Mouse (Mus musculus) bone marrow, adult 2 months (tissue): ENCODE measurements around the gene Oas3. TPM values are rescaled to one million over a fixed set of nuclear protein-coding genes. Genes with fewer than 3 reads are reported as not detected.

ENCODE experiments used
- H3K27ac ChIP-seq: fragments of 200-500 bp; 2 replicates; pipeline ENCODE4 v1.5.1; 2012; ENCODE audit warnings: low read depth, mild to moderate bottlenecking, control low read depth, inconsistent platforms, low read length; ENCODE audit not compliant: control insufficient read depth, poor library complexity, insufficient read depth
- H3K4me1 ChIP-seq: fragments of 200-500 bp; 2 replicates; pipeline ENCODE4 v1.6.1; 2011; ENCODE audit warnings: low read length; ENCODE audit not compliant: control insufficient read depth, insufficient read depth
- H3K4me3 ChIP-seq: fragments of 200-500 bp; replicated peaks from 2 replicates; pipeline ENCODE3; 2011; ENCODE audit warnings: mild to moderate bottlenecking, low read depth, low read length, control low read depth; ENCODE audit not compliant: control insufficient read depth
- CTCF ChIP-seq: fragments of 200-500 bp; IDR thresholded peaks from 2 replicates; pipeline ENCODE4 v1.5.1; 2011; ENCODE audit warnings: low read length, control low read depth; ENCODE audit not compliant: control insufficient read depth, insufficient read depth
- POLR2A ChIP-seq: fragments of 200-500 bp; IDR thresholded peaks from 2 replicates; pipeline ENCODE4 v1.6.1; 2011; ENCODE audit warnings: low read depth, mild to moderate bottlenecking, control low read depth, low read length, borderline replicate concordance; ENCODE audit not compliant: control insufficient read depth
- WGBS: fragments of 180-500 bp; shearing (Covaris S2); methylation state at CpG from one replicate; pipeline ENCODE4 v1.1.7; 2018; 5-methylcytosine and 5-hydroxymethylcytosine counted together
- polyA plus RNA-seq: library from polyadenylated mRNA; stranded (reverse); fragments of >200 nt; gene quantifications from 2 replicates; pipeline ENCODE4 v1.2.4, GENCODE M21; 2011; ENCODE audit warnings: low replicate concordance; ENCODE audit not compliant: missing spikeins, insufficient read depth, insufficient read length

The Oas3 gene
- polyA plus RNA-seq, 1 experiment, result 19.9 TPM

- Histone ChIP-seq H3K4me3 (no peak overlapping the region), H3K27ac (no peak overlapping the region), H3K4me1 (peaks cover 2% of the 10 kb centered on the region; the same call in 1 of the 2 replicates)
- 8% methylated on average over 2 of the region's 2 CpGs for WGBS
- TF ChIP-seq POLR2A (no peak), CTCF (peak; percentile 54)
These were observed 15.6 kb upstream of the Oas3 start for GRCm38 (mm10) chr5:120793043-120793442.

- peaks cover 2% of the 10 kb centered on the region; the same call in 1 of the 2 replicates for H3K4me1 ChIP-seq
- TF ChIP-seq CTCF (no peak), POLR2A (no peak)
- H3K4me3 ChIP-seq, result no peak overlapping the region
- H3K27ac ChIP-seq, result no peak overlapping the region
- 1% methylated on average over 3 of the region's 3 CpGs for WGBS
These were observed 9.6 kb upstream of the Oas3 start for GRCm38 (mm10) chr5:120787042-120787441.

- 77% methylated on average over 2 of the region's 2 CpGs for WGBS
- H3K4me1 ChIP-seq, result peaks cover 9% of the 10 kb centered on the region; the same call in 1 of the 2 replicates
- no peak overlapping the region for H3K4me3 ChIP-seq
- TF ChIP-seq POLR2A, result no peak
- no peak for TF ChIP-seq CTCF
- no peak overlapping the region for H3K27ac ChIP-seq
These were observed 5.0 kb upstream of the Oas3 start for GRCm38 (mm10) chr5:120782446-120782845.

GRCm38 (mm10) chr5:120781646-120782045 lies 4.2 kb upstream of the Oas3 start:
- peak; percentile 63 for TF ChIP-seq CTCF
- no peak for TF ChIP-seq POLR2A
- Histone ChIP-seq H3K27ac (no peak overlapping the region), H3K4me1 (peaks cover 8% of the 10 kb centered on the region; the same call in 1 of the 2 replicates), H3K4me3 (no peak overlapping the region)
- WGBS, result 84% methylated on average over 1 of the region's 1 CpGs

- TF ChIP-seq CTCF (no peak), POLR2A (no peak)
- no peak overlapping the region for H3K27ac ChIP-seq
- H3K4me1 ChIP-seq, result peaks cover 8% of the 10 kb centered on the region
- 4% methylated on average over 3 of the region's 3 CpGs for WGBS
- no peak overlapping the region for H3K4me3 ChIP-seq
These were observed 2.5 kb upstream of the Oas3 start for GRCm38 (mm10) chr5:120779922-120780321.

- peaks cover 13% of the 10 kb centered on the region for H3K4me1 ChIP-seq
- H3K4me3 ChIP-seq, result no peak overlapping the region
- TF ChIP-seq CTCF (no peak), POLR2A (no peak)
- H3K27ac ChIP-seq, result no peak overlapping the region
- WGBS, result 17% methylated on average over 2 of the region's 2 CpGs
These were observed 1.5 kb upstream of the Oas3 start for GRCm38 (mm10) chr5:120778941-120779340.

GRCm38 (mm10) chr5:120776801-120777200 lies 660 bp downstream of the Oas3 start:
- Histone ChIP-seq H3K27ac (peak overlapping the region; percentile 57), H3K4me1 (peaks cover 13% of the 10 kb centered on the region), H3K4me3 (peak overlapping the region; percentile 74)
- WGBS, result 59% methylated on average over 5 of the region's 5 CpGs
- TF ChIP-seq CTCF (no peak), POLR2A (no peak)

GRCm38 (mm10) chr5:120775287-120775985 lies 2.0 kb downstream of the Oas3 start:
- peaks cover 13% of the 10 kb centered on the region for H3K4me1 ChIP-seq
- 2% methylated on average over 14 of the region's 14 CpGs for whole genome bisulfite sequencing
- TF ChIP-seq POLR2A (peak; percentile 54; the same call in 1 of the 2 replicates), CTCF (no peak)
- peak overlapping the region; percentile 84 for H3K27ac ChIP-seq
- H3K4me3 ChIP-seq, result peak overlapping the region; percentile 43

GRCm38 (mm10) chr5:120769396-120769795 lies 8.1 kb downstream of the Oas3 start:
- H3K4me3 ChIP-seq, result no peak overlapping the region
- H3K4me1 ChIP-seq, result peaks cover under 1% of the 10 kb centered on the region; the same call in 1 of the 2 replicates
- peak overlapping the region; percentile 27 for H3K27ac ChIP-seq
- TF ChIP-seq CTCF (no peak), POLR2A (no peak)
- 64% methylated on average over 3 of the region's 3 CpGs for WGBS
